Mouse (Mus musculus) hindbrain, embryonic 13.5 days (tissue): ENCODE results near the gene Nkx6-1. TPM values are rescaled to one million over a fixed set of nuclear protein-coding genes. Genes with fewer than 3 reads are reported as not detected.

Source experiments
- ATAC-seq: fragments of 200-750 bp; cut with Nextera tagmentation; 2 replicates; pipeline ENCODE4 v1.8.0; 2017; ENCODE audit warnings: moderate TSS enrichment; ENCODE audit not compliant: low FRiP score
- H3K27ac ChIP-seq: fragments of 300-500 bp; sonication (generic); 2 replicates; pipeline ENCODE4 v1.5.1; 2015; ENCODE audit warnings: inconsistent platforms, mild to moderate bottlenecking, moderate library complexity
- H3K27me3 ChIP-seq: fragments of 300-500 bp; sonication (generic); 2 replicates; pipeline ENCODE4 v1.6.1; 2015; ENCODE audit warnings: mild to moderate bottlenecking, inconsistent platforms
- H3K36me3 ChIP-seq: fragments of 300-500 bp; sonication (generic); 2 replicates; pipeline ENCODE4 v1.6.1; 2015; ENCODE audit warnings: mild to moderate bottlenecking, inconsistent platforms
- H3K4me1 ChIP-seq: fragments of 300-500 bp; sonication (generic); replicated peaks from 2 replicates; pipeline ENCODE4 v1.6.1; 2015; ENCODE audit warnings: inconsistent platforms
- H3K4me2 ChIP-seq: fragments of 300-500 bp; sonication (generic); 2 replicates; pipeline ENCODE4 v1.6.1; 2015; ENCODE audit warnings: inconsistent platforms, mild to moderate bottlenecking, moderate library complexity
- H3K4me3 ChIP-seq: fragments of 300-500 bp; sonication (generic); 2 replicates; pipeline ENCODE4 v1.5.1; 2015; ENCODE audit warnings: mild to moderate bottlenecking, inconsistent platforms
- H3K9ac ChIP-seq: fragments of 300-500 bp; sonication (generic); 2 replicates; pipeline ENCODE4 v1.6.1; 2015; ENCODE audit warnings: mild to moderate bottlenecking, inconsistent platforms
- H3K9me3 ChIP-seq: fragments of 300-500 bp; sonication (generic); 2 replicates; pipeline ENCODE4 v1.6.1; 2016; ENCODE audit warnings: inconsistent platforms
- WGBS: fragments of 180-500 bp; shearing (Covaris S2); methylation state at CpG from one replicate; pipeline ENCODE4 v1.1.7; 2015; 5-methylcytosine and 5-hydroxymethylcytosine counted together
- polyA plus RNA-seq: library from polyadenylated mRNA; unstranded; fragments of >200 nt; fragmentation: Nextera tagmentation; extraction: Ambion mirVana; gene quantifications from 2 replicates; pipeline ENCODE4 v1.2.1, GENCODE M21; 2015

Gene Nkx6-1
- polyA plus RNA-seq: 8.1 and 12.2 TPM in 2 replicates

DNA sequence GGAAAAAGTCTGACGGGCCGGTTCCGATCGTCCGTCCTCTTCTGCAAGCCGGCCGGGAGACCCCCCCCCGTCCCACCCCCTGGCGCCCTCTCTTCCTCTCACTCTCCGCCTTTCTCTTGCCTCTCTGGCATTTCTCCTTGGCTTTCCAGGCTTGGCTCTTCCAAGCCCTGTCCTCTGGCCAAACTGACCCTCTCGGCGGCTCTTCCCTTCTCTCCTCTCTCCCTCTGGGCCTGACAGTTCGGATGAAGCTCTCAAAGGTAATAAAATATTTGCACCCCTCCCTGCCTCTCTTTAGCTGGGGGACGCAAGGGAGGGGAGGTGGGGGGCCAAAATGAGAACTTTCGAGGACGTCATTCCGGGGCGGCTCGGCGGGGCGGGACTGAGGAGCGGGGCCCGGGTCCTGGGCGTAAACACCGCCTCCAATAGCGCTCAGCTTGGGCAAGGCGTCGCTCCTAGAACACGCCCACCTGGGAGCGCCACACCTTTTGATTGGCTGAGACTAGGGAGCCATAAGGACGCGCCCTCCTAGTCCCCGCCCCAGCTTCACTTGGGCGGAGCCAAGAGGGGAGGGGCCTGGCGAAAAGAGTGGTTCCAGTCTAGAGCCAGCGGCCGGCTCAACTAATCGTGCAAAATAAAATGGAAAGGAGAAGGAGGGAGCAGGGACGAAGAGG is at the start of gene Nkx6-1:
Gene Nkx6-1 (minus strand): TSS at position 52 of the 671 bp plus-strand sequence.
- Histone ChIP-seq H3K9ac (peak within 1 kb of the TSS; percentile 73), H3K36me3 (no peaks in the 10 kb centered on the region), H3K4me3 (peak within 1 kb of the TSS; percentile 45), H3K4me1 (peaks cover 15% of the 10 kb centered on the region), H3K4me2 (peak within 1 kb of the TSS; percentile 50), H3K27me3 (peaks cover 97% of the 10 kb centered on the region), H3K9me3 (no peaks in the 10 kb centered on the region), H3K27ac (peak within 1 kb of the TSS; percentile 86)
- 0% methylated on average over 39 of the region's 39 CpGs for WGBS
- peak; percentile 93 for ATAC-seq

DNA sequence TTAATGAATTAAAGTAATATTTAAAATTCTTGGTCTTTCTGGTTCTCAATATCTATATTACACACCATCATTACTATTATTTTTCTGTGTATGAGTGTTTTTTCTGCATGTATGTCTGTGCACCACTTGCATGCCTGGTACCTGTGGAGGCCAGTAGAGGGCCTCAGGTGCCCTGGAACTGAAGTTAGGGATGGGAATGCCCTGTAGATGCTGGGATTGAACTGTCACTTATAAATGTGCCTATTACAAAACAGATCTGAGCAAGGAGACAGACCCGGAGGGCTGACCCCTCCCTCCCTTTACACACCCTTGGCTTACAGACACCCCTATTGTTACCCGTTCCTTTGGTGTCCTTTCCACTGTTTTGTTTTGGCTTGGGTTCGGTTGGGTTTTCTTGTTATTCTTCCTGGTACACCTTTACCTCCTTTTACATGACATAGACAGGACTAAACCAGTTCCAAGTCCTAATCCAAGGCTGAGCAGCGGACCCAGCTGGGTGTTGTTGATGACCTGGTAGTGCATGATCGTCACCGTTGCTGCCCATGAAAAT is 48.3 kb upstream of the Nkx6-1 start:
- no peak overlapping the region for H3K4me3 ChIP-seq
- no peaks in the 10 kb centered on the region for H3K4me1 ChIP-seq
- no peak overlapping the region for H3K4me2 ChIP-seq
- ATAC-seq: no peak
- no peaks in the 10 kb centered on the region for H3K9me3 ChIP-seq
- H3K9ac ChIP-seq: no peak overlapping the region
- 75% methylated on average over 6 of the region's 6 CpGs for WGBS
- H3K27ac ChIP-seq: no peak overlapping the region
- no peaks in the 10 kb centered on the region for H3K27me3 ChIP-seq
- H3K36me3 ChIP-seq: no peaks in the 10 kb centered on the region

DNA sequence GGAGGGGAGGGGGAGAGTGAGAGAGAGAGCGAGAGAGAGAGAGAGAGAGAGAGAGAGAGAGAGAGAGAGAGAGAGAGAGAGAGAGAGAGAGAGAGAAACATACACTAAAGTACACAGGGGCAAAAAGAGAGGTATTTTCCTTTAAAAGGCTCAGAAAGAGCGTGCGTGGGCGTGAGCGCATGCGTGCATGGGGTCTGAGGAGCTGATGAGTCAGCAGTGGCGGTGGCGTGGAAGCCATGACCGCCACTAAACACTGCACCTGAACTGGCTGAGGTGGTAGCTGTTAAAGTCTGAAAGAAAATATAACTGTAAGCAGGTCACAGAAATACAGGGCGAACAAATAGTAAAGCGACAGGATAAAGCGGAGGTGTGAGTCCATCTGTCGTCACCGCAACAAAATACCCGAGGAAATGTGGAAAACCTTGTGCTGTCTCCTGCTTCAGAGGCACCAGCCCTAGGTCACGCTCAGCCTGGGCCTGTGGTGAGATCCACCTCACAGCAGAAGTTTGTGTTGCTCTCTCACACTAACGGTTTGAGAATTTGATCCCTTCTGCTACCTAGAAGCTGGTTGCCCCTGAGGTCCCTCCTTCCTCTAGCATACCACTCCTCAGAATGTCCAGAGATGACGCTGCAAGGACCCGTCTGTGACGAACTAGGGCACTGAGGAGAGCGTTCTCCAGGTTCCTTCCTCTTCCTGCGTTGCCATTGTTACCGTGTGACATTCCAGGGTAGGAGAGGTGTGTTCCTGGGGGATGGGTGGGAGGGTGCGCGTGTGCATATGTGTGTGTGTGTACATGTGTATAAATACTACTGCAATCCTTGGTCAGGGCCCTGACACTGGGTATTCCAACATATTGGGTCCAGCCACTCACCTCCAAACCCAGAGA is 38.8 kb upstream of the Nkx6-1 start:
- Histone ChIP-seq H3K27me3 (peaks cover 18% of the 10 kb centered on the region), H3K4me3 (no peak overlapping the region), H3K9ac (no peak overlapping the region), H3K27ac (no peak overlapping the region), H3K36me3 (no peaks in the 10 kb centered on the region), H3K4me1 (no peaks in the 10 kb centered on the region), H3K9me3 (no peaks in the 10 kb centered on the region), H3K4me2 (no peak overlapping the region)
- ATAC-seq: no peak
- WGBS: 78% methylated on average over 24 of the region's 25 CpGs

DNA sequence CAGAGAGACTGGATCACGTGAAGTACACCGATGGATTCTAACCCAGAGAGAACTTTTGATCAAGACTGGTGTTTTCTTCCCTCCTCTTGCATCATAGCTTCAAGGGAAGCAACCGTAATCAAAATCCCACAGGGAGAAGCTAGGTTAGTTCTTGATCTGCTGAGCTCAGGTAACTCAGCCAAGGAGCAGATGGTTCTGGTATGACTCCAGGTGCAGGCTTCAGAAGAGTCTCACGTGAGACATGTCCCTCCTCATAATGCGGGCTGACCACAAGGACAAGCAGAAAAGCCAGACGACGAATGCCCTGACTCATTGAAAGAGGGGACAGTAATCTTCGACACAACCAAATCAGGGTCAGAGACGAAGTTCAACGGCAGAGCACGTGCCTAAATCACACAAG is 37.8 kb upstream of the Nkx6-1 start:
- ATAC-seq: no peak
- no peak overlapping the region for H3K27ac ChIP-seq
- H3K27me3 ChIP-seq: peaks cover 21% of the 10 kb centered on the region
- no peaks in the 10 kb centered on the region for H3K4me1 ChIP-seq
- no peak overlapping the region for H3K4me3 ChIP-seq
- H3K36me3 ChIP-seq: no peaks in the 10 kb centered on the region
- H3K4me2 ChIP-seq: no peak overlapping the region
- no peak overlapping the region for H3K9ac ChIP-seq
- no peaks in the 10 kb centered on the region for H3K9me3 ChIP-seq
- WGBS: 87% methylated on average over 11 of the region's 11 CpGs

DNA sequence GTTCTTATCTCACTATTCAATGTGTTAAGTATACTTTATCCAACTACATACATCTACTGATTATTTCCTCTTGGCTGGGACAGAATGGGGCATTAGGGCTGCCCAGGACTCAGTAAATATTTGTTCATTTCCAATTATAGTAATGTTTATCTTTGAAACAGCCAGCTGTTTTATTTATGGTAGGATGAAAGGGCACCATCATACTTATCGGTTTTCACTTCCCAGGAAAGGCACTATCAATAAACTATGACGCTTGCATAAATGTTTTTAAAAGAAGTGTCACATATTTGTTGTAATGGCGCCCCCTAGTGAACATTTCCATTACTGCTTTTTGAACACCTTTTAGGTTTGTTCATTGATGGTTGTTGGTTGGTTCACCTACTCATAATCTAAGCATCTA is 35.8 kb upstream of the Nkx6-1 start:
- ATAC-seq: no peak
- H3K4me2 ChIP-seq: no peak overlapping the region
- H3K27ac ChIP-seq: no peak overlapping the region
- H3K4me1 ChIP-seq: no peaks in the 10 kb centered on the region
- H3K4me3 ChIP-seq: no peak overlapping the region
- no peaks in the 10 kb centered on the region for H3K9me3 ChIP-seq
- 7% methylated on average over 3 of the region's 3 CpGs for WGBS
- H3K9ac ChIP-seq: no peak overlapping the region
- H3K27me3 ChIP-seq: peaks cover 24% of the 10 kb centered on the region
- no peaks in the 10 kb centered on the region for H3K36me3 ChIP-seq

DNA sequence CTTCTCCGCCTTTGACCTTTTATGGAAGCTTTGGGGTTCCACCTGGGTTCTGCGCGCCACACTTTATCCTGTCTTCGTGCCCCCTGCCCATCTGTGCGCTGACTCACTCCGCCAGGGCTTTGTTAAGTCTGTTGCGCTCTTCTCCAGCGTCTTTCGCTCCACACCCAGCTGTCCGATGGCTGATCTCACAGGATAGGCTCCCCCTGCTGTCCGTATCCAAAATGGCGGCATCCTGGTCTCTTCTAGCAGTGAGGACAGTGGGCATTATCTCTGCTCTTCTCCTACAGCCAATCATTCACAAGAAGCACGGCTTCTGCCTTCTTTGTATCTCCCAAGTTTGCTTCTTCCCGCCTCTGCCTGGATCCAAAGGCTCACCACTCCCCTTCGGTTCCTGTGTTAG is 23.8 kb upstream of the Nkx6-1 start:
- peak; percentile 65; the same call in 1 of the 2 replicates for ATAC-seq
- H3K27ac ChIP-seq: no peak overlapping the region
- H3K4me3 ChIP-seq: no peak overlapping the region
- peaks cover 24% of the 10 kb centered on the region for H3K27me3 ChIP-seq
- H3K4me1 ChIP-seq: 0 out of 2 replicates have a peak, but pooled peaks cover 6% of the 10 kb centered on the region
- H3K4me2 ChIP-seq: peak overlapping the region; percentile 43
- H3K36me3 ChIP-seq: no peaks in the 10 kb centered on the region
- WGBS: 15% methylated on average over 15 of the region's 15 CpGs
- H3K9me3 ChIP-seq: no peaks in the 10 kb centered on the region
- no peak overlapping the region for H3K9ac ChIP-seq

DNA sequence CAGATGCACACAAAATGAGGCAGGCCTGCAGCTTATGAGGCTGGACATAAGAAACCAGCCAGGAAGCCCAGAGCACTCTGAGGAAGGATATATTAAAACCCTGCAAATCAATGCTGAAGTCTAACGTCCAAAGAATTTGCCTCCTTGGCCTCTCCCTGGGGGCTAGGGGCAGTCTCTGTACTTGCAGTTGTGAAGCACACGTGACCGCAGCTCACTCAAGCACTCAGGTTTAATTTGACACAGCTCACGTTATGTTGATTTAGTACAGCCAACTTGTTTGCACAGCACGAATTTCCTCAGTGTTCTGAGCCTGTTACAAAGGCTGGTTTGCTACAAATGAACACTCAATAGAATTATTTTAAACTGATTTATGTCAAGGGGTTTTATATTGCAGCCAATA is 18.5 kb upstream of the Nkx6-1 start:
- 62% methylated on average over 5 of the region's 5 CpGs for WGBS
- H3K4me3 ChIP-seq: no peak overlapping the region
- H3K27me3 ChIP-seq: peaks cover 23% of the 10 kb centered on the region
- 0 out of 2 replicates have a peak, but pooled peaks cover 1% of the 10 kb centered on the region for H3K4me1 ChIP-seq
- H3K9ac ChIP-seq: no peak overlapping the region
- ATAC-seq: no peak
- no peak overlapping the region for H3K27ac ChIP-seq
- no peak overlapping the region for H3K4me2 ChIP-seq
- H3K9me3 ChIP-seq: no peaks in the 10 kb centered on the region
- no peaks in the 10 kb centered on the region for H3K36me3 ChIP-seq

DNA sequence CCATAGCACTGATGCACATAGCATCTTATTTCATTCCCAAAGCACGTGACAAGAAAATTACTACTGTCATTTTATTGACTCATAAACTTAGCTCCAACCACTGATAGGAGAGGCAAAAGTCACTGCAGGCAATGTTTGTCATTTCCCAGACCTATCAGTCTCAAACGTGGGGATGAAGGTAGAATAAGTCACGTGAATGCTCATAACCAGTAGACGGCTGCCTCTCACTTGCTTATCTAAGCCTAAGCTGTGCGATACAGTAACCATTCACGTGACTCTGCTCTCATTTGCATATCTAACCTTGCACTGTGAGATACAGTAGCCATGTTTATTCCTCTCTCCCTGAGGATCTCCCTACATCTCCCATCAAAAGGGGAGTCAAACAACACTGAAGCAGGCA is 15.5 kb upstream of the Nkx6-1 start:
- Histone ChIP-seq H3K9ac (no peak overlapping the region), H3K4me1 (no peaks in the 10 kb centered on the region), H3K4me3 (no peak overlapping the region), H3K27ac (no peak overlapping the region), H3K9me3 (no peaks in the 10 kb centered on the region), H3K27me3 (0 out of 2 replicates have a peak, but pooled peaks cover 4% of the 10 kb centered on the region), H3K4me2 (no peak overlapping the region), H3K36me3 (no peaks in the 10 kb centered on the region)
- WGBS: 78% methylated on average over 6 of the region's 6 CpGs
- no peak for ATAC-seq

DNA sequence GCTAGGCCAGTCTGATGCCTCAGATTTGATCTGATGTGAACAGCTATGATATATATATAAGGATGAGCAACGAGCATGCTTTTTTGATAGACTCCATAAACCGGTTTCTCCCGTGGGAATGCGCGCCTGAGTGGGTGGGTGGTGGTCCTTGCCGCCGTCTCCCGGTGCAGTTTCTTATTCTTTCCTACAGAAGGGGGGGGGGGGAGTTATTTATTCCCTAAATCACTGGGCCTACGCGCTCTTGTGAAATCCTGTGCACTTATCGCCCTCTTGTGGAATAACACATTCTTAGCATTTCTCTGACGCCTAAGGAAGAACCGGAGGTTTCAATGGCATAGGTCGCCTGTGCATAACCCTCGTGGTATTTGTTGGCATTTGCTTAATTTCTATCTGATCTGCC is 4.6 kb upstream of the Nkx6-1 start:
- no peak overlapping the region for H3K9ac ChIP-seq
- H3K9me3 ChIP-seq: no peaks in the 10 kb centered on the region
- H3K4me1 ChIP-seq: peaks cover 4% of the 10 kb centered on the region
- 2% methylated on average over 15 of the region's 15 CpGs for WGBS
- no peak overlapping the region for H3K4me2 ChIP-seq
- H3K36me3 ChIP-seq: no peaks in the 10 kb centered on the region
- H3K4me3 ChIP-seq: no peak overlapping the region
- ATAC-seq: no peak
- no peak overlapping the region for H3K27ac ChIP-seq
- H3K27me3 ChIP-seq: peaks cover 71% of the 10 kb centered on the region

DNA sequence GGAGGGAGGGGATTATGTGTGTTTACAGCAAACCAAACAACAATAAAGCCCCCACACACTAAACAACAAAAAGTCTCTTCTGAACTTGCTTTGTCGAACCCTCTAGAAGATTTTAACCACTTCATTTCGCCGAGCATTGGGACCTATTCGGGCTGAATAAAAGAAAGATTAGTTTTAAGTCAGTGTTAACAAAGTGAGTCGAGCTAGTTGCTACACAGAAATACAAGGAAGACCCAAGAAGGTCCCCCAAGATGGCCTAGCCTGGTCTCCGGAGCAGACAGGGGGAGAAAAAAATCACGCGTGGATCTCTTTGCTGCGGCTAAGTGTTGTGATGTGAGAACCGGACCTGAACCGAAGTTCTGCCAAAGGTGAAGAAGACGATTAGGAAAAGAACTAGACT is 3.7 kb upstream of the Nkx6-1 start:
- H3K4me2 ChIP-seq: peak overlapping the region; percentile 29
- no peaks in the 10 kb centered on the region for H3K36me3 ChIP-seq
- ATAC-seq: no peak
- H3K27ac ChIP-seq: no peak overlapping the region; the same call in 1 of the 2 replicates
- H3K9me3 ChIP-seq: no peaks in the 10 kb centered on the region
- H3K9ac ChIP-seq: no peak overlapping the region
- H3K27me3 ChIP-seq: peaks cover 79% of the 10 kb centered on the region
- 0 out of 2 replicates have a peak overlapping the region, but pooled peaks have one; percentile 19 for H3K4me3 ChIP-seq
- WGBS: 5% methylated on average over 12 of the region's 12 CpGs
- H3K4me1 ChIP-seq: peaks cover 13% of the 10 kb centered on the region

DNA sequence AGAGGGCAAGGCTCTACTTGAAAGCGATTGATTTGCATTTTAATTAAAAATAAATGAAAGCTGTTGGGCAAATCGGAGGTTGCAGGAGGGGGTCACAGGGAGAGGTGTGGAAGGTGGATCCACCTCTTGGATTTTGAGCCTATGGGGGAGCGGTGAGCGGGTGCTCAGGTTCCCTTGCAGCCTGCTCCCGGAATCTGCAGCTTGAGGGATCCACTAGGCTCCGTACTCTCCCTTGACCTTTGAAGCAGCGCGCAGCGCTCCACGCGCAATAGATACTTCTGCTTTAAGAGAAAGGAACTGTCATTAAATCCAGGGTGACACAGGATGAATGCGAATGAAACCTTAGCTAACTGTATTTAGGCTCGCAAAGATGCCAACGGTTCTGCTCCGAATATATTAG is 3.2 kb upstream of the Nkx6-1 start:
- Histone ChIP-seq H3K4me1 (peaks cover 15% of the 10 kb centered on the region), H3K9ac (no peak overlapping the region), H3K4me2 (peak overlapping the region; percentile 29), H3K4me3 (peak overlapping the region; percentile 19; the same call in 1 of the 2 replicates), H3K36me3 (no peaks in the 10 kb centered on the region), H3K9me3 (no peaks in the 10 kb centered on the region), H3K27ac (no peak overlapping the region; the same call in 1 of the 2 replicates), H3K27me3 (peaks cover 84% of the 10 kb centered on the region)
- no peak for ATAC-seq
- 2% methylated on average over 15 of the region's 15 CpGs for WGBS

DNA sequence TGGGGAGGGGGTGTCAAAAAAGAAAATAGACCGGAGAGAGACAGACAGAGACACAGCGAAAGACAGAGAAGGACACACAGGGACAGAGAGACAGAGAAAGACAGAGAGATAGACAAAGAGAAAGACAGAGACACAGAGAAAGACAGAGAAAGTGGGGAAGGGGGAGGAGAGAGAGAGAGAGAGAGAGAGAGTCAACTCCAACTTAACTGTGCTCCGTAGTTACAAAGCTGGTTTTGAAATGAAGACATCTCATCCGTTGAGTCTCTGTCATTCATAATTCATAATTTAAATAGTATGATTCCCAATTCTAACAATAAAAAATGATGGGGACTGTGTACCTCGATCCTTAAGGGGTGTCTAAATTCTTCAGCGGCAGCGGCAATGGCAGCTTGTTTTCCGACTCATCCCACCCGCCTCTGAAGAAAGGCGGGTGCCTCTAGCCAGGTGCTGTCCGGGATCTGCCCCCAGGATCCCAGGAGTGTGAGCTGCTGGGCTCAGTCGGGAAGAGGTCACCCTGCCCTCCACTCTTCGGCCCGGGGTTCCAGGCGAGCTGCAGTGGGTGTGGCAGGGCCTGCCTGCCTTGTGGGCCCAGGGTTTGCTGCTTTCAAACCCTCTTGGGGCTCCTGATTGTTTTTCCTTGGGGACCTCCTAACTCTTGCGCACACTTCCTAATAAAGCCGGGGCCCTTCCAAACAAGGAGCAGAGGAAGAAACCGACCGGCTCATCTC is 2.6 kb upstream of the Nkx6-1 start:
- Histone ChIP-seq H3K27ac (no peak overlapping the region; the same call in 1 of the 2 replicates), H3K4me1 (peaks cover 15% of the 10 kb centered on the region), H3K9ac (no peak overlapping the region; the same call in 1 of the 2 replicates), H3K4me3 (peak overlapping the region; percentile 19), H3K9me3 (no peaks in the 10 kb centered on the region), H3K27me3 (peaks cover 90% of the 10 kb centered on the region), H3K36me3 (no peaks in the 10 kb centered on the region), H3K4me2 (peak overlapping the region; percentile 50)
- ATAC-seq: no peak
- under 1% methylated on average over 19 of the region's 19 CpGs for WGBS
